Mouse (Mus musculus): Measurements from ENCODE around the gene Mtch2. TPM values are rescaled to one million over a fixed set of nuclear protein-coding genes. Genes with fewer than 3 reads are reported as not detected.
"Not testable (repeated sequence)": the region's sequence is repeated elsewhere in the genome, so short reads cannot be mapped to it uniquely, and the experiment has no call there.

The Mtch2 gene
- 100 to 1,000 TPM; 134 to 139 TPM for total RNA-seq (2021)
- long read RNA-seq, experiment 1, transcript Mtch2-205 (13 exons, 2,596 nt) = major isoform, 130 of 156 reads
- long read RNA-seq, experiment 1, partial matches to known transcripts = 3 of 156 reads
- long read RNA-seq, experiment 1, other reads (novel, unspliced or antisense) = 19 of 156 reads
- long read RNA-seq, experiment 2, transcript Mtch2-205 (13 exons, 2,596 nt) = major isoform, 175 of 206 reads
- long read RNA-seq, experiment 2, partial matches to known transcripts = 5 of 206 reads
- long read RNA-seq, experiment 2, other reads (novel, unspliced or antisense) = 26 of 206 reads

DNA sequence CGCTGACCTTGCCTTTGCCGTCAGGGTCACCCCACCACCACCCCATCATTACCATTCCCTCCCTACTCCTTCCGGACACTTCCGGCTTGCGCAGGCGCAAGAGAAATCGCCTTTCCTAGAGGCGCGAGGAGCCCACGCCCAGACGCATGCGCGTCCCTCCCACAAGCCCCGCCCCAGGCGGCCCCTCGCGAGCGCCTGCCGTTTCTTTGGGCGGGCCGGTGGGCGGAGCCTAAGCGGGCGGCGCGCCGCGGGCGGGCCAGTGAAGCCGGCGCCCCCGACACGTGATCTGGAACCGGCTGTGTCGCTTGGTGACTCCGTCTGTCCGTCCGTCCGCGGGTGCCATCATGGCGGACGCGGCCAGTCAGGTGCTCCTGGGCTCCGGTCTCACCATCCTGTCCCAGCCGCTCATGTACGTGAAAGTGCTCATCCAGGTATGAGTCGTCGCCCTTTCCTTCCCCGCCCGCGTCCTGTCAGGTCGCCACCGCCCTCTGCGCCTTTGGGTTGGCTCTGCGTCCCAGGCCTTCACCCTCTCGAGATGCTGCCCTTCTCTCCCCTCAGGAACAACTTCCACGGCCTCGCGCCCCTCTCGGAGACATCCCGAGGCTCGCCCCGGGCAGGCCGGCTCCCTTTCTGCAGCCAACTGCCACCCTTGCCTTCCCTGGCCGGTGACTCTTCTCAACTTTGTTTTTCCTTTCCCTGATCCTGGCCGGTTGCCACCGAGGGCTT, at the start of gene Mtch2:
Gene Mtch2, plus strand, starts transcription at position 201 of the 726 bp plus-strand sequence.
- DNase-seq (ENCODE audit: low spot score in 2 of 2) = peak; percentile 98

DNA sequence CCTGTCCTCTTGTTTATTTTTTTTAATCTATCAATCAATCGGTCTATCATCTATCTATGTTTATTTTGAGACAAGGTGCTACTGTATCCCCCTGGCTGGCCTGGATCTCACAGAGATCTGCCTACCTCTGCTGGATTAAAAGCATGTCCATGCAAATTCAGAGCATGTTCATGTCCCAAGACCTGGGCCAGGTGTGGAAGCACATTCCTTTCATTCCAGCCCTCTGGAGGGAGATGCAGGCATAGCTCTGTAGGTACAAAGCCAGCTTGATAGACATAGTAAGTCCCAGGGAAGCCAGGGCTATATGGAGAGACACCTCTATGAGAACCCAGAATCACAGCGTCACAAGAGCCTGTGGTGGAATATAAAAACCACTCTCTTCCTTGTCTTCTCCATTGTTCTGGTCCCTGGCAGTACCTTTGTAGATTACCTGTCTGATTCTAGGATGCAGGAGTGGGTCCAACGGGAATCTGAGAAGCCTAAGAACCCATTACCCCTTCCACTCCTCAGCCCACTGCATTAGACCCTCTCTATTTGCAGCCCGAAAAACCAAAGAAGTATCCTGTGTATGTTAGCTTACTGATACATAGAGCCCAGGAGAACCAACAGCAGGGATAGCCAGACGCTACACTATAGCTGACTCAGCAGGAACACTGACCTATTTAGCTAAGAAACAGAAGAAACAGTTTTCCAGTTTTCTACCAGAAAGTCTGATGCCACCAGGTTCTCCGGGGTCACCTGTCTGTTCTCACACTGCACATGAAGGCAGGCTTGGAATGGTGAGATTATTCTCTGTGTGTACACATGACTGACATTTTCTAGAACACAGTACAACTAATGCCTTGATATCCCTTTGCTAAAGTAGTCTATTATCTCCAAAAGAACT, 38.5 kb upstream of the Mtch2 start:
- no peak for DNase-seq (ENCODE audit: low spot score in 2 of 2)

DNA sequence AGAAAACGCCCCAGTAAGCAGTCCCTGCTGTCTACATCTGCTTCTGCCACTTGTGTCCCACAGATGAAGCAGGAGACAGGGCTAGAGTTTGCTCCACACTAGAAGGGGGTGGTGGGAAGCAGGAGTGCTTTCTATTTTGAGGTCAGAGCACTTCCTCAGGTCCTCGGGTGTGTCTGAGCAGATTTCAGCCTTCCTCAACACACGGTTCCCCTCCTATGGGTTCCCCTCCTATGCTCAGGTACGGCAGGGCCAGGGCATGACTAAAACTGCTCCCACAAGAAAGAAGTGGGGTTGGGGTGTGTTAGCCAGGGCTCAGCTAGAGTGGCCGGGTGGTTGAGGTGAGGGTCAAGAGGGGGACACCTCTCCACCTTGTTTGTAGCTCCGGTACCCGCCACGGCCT, 36.2 kb upstream of the Mtch2 start:
- DNase-seq (ENCODE audit: low spot score in 2 of 2) = no peak

DNA sequence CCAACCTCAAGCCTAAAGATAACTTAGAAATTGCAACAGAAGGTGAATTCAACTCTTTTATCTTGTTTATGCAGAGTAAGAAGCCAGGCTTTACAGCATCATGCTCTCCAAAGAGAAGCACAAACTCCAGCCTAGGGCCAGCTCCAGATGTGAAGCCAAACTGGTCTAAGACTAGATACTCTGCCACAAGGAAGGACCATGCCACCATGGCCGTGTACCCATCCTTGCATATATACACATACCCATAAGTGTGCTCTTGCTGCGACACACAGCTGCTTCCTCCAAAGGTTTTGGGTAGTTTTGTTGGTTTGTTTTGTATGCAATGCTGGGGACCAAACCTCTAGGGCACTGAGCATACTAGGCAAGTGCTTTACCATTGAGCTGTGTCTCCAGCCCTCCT, 31.7 kb upstream of the Mtch2 start:
- no peak for DNase-seq (ENCODE audit: low spot score in 2 of 2)

DNA sequence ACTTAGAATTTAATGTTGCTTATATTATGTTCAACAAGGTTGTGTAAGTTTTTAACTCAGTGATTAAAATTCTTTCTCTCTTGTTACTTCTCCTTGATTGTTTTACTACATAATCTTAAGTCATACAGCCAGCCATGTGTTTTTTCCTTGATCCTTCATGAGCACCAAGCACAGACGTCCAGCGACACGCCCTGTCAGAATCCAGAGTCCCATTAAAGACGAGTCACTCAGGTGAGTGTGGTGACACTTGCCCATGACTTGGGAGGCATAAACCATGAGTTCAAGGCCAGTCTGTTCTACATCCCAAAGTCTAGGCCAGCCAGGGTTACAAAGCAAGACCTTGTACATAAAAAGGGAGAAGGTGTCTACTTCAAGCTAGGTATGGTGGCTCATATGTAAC, 30.8 kb upstream of the Mtch2 start:
- no peak for DNase-seq (ENCODE audit: low spot score in 2 of 2)

DNA sequence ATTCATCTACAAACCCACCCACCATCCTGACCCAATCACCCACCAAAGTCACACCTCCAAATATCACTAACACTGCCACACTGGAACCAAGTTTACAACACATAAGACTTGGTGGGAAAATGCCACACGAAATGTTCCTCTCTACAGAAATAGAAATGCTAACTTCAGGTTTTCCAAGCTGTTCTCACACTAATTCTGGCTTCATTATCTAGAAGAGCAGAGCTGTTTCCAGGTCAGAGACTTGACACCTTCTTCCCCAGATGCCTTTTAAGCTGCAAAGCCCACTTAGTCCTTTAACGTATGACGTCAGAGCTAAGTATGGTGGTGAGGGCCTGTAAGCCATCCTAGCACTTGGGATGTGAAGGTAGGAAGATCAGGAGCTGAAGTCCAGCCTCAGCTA, 28.2 kb upstream of the Mtch2 start:
- no peak for DNase-seq (ENCODE audit: low spot score in 2 of 2)

DNA sequence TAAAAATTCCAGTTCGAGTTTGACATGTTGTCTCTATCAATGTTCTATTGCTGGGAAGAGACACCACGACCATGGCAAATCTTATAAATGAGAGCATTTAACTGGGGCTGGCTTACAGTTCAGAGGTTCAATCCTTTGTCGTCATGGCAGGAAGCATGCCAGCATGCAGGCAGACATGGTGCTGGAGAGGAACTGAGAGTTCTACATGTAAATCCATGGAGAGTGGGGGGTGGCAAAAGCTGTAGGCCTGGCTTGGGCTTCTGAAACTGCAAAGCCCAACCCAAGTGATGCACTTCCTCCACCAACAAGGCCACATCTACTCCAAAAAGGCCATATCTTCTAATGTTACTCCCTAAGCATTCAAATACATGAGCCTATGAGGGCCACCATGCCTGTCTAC, 26.1 kb upstream of the Mtch2 start:
- no peak for DNase-seq (ENCODE audit: low spot score in 2 of 2)

DNA sequence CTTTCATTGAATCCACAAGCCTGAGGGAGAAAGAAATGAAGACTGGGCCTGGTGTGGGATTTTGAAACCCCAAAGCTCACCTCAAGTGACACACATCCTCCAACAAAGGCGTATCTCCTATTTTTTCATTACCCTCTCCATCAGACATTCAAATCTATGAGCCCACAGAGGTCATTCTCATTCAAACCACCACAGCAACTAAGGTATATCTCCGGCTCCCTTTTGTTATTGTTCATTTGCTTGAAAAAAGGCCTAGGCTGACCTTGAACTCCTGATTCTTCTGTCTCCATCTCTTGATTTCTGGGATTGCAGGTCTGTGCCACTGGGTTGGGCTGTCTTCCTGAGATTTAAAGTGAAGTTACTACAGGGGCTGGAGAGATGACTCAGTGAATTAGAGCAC, 24.0 kb upstream of the Mtch2 start:
- DNase-seq (ENCODE audit: low spot score in 2 of 2) = no peak

DNA sequence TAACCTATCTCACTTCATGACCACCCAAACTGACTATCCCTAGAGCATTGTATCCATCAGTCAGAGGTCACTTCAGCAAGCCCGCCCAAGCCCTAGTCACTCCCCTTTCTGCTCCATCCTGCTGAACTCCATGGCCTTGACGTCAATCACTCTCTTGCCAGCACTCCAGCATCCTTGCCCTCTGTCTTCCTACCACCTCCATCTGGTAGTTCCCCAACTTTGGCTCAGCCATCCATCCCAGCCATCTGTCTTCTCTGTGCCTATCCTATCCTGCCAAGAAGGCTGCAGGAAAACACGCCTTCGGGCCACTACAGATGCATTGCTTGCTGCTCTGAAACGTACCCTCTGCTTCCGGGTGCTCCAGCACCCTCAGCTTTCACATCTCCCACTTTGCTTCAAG, 23.2 kb upstream of the Mtch2 start:
- DNase-seq (ENCODE audit: low spot score in 2 of 2) = peak; percentile 10 to 66

DNA sequence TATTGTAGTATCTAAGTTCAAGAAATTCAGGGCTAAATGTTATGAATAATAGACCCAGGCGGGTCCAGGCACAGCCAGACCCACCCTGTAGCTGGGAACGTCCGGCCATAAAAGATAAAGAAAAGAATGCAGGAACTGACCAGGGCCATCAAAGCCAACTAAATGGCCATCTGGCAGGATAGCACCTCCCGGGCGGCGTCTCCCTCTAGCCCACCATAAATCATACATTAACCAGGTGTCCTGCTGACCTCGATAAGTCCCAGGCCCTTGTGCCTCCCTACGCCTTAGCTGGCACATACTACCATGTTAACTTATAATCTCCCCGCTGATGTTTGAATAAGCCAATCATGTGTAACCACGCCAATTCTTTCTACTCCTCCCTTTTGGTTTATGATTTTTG, 22.4 kb upstream of the Mtch2 start:
- not testable (repeated sequence) for DNase-seq (ENCODE audit: low spot score in 2 of 2)

DNA sequence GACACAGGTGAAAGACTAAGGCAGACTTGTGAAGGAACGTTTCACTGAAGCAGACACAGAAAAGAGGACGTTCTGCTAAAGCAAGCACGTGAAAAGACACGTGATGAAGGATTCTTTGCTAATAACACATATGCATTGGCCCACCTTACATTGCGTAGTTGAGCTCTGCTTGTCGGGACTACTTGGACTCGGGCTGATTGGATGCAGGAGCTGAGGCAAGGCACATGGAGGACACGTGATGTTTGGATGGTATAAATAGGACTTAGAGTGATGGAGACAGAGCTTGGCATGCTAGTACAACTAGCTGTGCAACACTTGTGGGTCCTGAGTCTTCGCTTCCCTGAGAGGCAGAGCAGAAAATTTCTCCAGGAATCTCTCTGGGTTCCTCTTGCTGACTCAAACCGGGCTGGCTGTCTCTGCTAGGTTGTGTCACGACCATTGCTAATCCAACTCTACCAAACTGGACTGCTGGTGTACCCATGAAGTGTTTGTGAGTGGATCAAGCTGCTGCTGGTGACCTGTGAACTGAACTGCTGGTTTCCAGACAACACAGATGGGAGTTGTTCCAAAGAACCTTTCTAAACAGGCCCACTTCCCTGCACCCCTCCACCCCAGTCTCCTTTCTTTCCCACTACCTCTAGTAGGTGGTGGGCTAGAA, 21.3 kb upstream of the Mtch2 start:
- DNase-seq (ENCODE audit: low spot score in 2 of 2) = no peak

DNA sequence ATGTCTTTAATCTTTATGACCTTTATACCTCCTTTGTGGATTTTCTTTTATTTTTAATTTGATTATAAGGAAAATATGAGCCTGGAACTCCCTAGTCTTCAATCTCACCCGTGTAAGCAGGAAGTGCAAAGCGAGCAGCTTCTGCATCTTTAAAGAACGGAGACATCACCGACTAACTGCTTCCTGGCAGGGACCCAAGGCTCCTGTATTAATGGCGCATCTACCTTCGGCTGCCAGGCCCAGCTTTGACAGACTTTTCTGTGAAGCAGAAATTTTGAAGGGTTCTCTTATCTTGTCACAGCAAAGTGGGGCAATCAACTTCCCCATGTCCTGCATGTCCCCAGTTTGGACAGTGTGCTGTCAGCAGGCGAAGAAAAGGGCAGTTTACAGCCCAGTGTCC, 18.2 kb upstream of the Mtch2 start:
- no peak for DNase-seq (ENCODE audit: low spot score in 2 of 2)

DNA sequence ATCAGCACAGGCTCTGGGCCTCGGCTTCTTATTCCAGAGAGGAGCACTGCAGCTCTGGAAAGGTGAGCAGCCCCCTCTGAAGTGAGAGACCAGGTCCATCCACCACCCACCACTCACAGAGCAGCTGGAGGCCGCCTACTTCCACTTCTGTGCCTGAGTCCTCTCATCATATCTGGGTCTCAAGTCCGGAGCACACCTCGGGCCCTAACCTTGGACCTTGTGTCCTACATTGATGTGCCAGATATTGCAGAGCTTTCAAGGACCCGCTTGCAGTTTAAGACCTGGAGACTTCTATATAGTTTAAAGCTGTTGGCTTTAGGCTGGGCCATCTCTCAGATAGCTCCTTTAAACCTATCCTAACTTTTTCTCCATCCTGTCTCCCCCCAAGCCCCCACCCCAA, 13.5 kb upstream of the Mtch2 start:
- no peak for DNase-seq (ENCODE audit: low spot score in 2 of 2)

DNA sequence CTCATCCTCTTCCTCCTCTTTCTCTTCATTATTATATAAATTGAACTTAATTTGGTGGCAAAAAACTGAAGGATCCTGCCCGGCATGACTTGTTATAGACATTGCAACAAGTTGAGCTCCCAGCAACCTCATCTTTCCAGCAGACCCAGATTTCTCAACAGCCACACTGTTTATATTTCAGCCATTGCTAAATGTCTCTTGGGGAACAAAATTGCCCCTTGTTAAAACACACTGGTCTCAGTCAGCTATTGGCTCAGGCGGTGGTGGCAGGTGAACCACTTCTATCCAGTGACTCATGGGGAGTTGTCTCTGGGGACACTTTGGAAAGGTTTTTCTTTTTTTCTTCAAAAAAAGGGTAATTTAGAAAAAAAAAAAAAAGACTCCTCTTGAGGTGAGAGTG, 8.3 kb upstream of the Mtch2 start:
- DNase-seq (ENCODE audit: low spot score in 2 of 2) = no peak

DNA sequence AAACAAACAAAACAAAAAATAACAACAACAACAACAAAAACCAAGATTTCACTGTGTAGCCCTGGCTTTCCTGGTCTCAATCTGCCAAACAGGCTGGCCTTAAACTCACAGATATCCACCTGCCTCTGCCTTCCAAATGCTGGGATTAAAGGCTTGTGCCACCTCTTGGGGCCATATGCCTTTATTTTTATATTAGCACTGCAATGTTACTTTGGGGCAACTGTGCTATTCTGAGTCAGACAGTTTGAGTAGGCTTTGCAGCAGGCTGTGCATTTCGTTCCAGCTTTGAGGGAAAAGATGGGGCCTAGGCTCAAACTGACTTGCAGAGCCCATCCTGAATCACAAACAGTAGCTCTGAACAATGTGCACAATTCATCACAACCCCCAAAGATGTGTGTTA, 3.3 kb upstream of the Mtch2 start:
- DNase-seq (ENCODE audit: low spot score in 2 of 2) = peak; percentile 21 to 45

DNA sequence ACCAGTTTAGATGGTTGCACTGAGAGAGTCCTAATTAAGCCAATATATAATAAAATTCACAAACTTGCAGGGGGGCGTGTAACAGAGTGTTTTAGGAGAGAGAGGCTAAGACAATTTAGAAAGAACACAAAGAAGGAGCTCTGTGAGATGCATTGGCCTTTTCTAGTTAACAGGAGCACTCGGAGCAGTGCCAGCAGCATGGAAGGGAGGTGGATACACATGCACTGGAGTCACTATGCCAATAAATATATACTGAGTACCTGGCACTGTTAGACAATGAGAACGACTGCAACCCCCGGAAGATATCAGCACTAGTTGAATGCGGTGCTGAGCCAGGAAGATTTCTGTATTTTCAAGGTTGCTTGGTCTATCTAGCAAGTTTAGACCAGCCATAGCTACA, 2.7 kb upstream of the Mtch2 start:
- no peak for DNase-seq (ENCODE audit: low spot score in 2 of 2)

DNA sequence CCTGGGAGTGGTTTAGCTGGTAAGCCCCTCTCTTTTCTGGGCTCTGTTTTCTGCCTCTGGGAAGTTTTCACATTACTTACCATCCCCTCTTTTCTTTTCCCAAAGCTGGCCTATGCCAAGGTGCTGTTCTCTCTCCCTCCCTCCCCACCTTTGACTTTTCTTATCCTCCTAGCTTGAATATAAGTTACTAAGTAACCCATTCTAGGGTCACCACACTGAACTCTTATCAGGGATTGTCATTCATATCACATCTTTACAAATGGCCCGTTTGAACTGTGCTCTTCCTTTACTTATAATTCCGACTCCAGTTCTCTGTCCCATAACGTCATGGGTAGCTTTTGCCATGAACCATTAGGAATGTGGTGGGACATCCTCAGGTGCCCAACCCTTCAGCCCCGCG, 1.7 kb upstream of the Mtch2 start:
- DNase-seq (ENCODE audit: low spot score in 2 of 2) = no peak

DNA sequence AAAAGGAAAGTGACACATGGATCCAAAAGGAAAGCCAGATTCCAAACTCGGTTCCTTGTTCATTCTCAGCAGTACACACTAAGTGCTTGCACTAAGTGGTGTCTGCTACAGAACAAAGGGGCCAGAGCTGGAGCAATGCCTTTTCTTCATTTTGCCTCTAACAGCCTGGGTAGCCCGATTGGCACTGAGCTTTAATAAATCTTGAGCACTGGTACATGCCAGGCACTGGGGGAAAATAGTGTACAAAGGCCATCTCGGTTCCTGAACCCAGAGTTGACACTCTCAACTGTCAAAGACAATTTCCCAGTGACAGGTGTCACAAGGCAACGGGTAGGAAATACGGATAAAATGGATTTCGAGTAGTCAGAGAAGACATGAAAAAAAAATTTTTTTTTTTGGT, 784 bp upstream of the Mtch2 start:
- DNase-seq (ENCODE audit: low spot score in 2 of 2) = peak in 1 of 2 experiments; percentile 48

DNA sequence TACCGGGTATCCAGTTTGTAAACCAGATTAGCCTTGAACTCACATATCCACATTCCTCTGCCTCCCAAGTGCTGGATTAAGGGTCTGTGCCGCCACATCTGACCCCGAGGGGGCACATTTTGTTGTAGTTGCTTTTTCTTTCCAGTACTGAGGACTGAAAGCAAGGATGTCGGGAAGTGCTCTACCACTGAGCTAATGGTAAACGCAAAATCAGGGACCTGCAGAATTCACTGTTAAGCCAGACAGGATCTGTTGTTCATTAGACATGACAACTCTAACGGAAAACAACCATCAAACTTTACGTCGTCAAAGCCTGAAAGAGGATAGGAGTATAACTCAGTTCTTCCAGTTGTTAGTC, 379 bp upstream of the Mtch2 start:
- DNase-seq (ENCODE audit: low spot score in 2 of 2) = no peak

DNA sequence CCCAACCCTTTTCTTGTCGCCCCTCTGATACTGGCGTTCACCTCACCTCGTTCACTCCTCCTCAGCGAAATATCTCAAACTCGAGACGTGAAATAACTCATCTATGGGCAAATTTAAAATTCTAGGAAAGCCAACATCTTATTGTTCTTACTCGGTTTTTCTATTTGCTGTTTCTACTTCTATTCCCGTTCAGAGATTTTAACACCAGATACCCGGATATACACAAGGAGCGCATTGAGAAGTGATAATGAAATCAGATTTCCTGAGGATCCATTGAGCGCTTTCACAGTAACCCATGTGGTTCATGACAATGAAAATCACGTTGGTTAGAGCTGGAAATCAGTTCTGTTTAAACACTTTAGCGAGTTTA, 711 bp downstream of the Mtch2 start:
- DNase-seq (ENCODE audit: low spot score in 2 of 2) = no peak

DNA sequence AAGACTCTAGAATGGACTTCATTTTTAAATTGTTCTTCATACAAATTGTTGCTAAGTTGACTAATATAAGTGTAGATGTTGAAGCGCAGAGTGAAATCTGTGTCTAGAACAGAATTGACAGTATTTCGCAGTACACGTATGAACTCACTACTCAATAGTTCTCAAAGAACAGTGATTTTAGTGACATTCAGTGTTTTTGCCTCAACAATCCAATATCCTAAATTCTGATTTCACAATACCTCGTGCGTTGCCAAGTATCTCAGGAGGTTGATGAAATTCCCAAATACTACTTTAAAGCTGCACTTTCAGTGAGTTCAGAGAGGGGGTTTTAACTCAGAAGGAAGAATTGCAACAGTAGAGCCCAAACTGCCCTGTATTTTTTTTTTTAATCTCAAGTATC, 1.4 kb downstream of the Mtch2 start:
- DNase-seq (ENCODE audit: low spot score in 2 of 2) = no peak

DNA sequence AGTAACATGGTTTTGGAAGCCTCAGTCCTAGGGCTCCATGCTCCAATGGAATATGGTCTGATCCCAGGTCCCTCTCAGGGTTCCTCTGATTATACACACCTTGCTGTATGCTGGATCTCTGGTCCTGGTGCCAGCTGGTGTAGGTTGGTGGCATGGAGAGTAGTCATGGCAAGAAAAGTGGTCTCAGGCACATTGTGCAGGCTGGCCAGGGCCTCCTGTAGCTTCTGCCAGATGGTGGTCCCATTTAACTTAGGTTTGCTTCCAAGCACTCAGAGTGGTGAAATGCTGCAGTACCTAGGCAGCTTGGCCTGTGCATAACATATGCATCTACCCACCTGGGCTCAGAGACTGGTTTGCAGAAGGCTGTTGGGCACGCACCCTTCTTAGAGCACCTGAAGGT, 3.4 kb downstream of the Mtch2 start:
- no peak for DNase-seq (ENCODE audit: low spot score in 2 of 2)
